Mouse (Mus musculus): Measurements from ENCODE around the gene Ints13. TPM values are rescaled to one million over a fixed set of nuclear protein-coding genes. Genes with fewer than 3 reads are reported as not detected.
A peak's percentile ranks its signal among the peaks of the same experiment; 100 is the strongest.
"Not testable (repeated sequence)": the region's sequence is repeated elsewhere in the genome, so short reads cannot be mapped to it uniquely, and the experiment has no call there.

Ints13 gene
- 95.9 and 100 TPM in 2 replicates for total RNA-seq (2017)

- ATAC-seq (ENCODE audit: extremely low read depth, insufficient number of reproducible peaks, low FRiP score, poor library complexity, severe bottlenecking) = peak; percentile 94
These were observed at the start of gene Ints13 for GRCm38 (mm10) chr6:146577310-146578109. Gene Ints13, minus strand, starts transcription at chr6:146577835.

GRCm38 (mm10) chr6:146616670-146617069 is 39.0 kb upstream of the Ints13 start:
- ATAC-seq (ENCODE audit: extremely low read depth, insufficient number of reproducible peaks, low FRiP score, poor library complexity, severe bottlenecking) = no peak

- no peak for ATAC-seq (ENCODE audit: extremely low read depth, insufficient number of reproducible peaks, low FRiP score, poor library complexity, severe bottlenecking)
These were observed 38.3 kb upstream of the Ints13 start for GRCm38 (mm10) chr6:146615891-146616290.

- ATAC-seq (ENCODE audit: extremely low read depth, insufficient number of reproducible peaks, low FRiP score, poor library complexity, severe bottlenecking) = no peak
These were observed 36.9 kb upstream of the Ints13 start for GRCm38 (mm10) chr6:146614541-146614940.

- ATAC-seq (ENCODE audit: extremely low read depth, insufficient number of reproducible peaks, low FRiP score, poor library complexity, severe bottlenecking) = no peak
These were observed 36.3 kb upstream of the Ints13 start for GRCm38 (mm10) chr6:146613907-146614306.

GRCm38 (mm10) chr6:146612736-146613135 is 35.1 kb upstream of the Ints13 start:
- ATAC-seq (ENCODE audit: extremely low read depth, insufficient number of reproducible peaks, low FRiP score, poor library complexity, severe bottlenecking) = no peak

- no peak for ATAC-seq (ENCODE audit: extremely low read depth, insufficient number of reproducible peaks, low FRiP score, poor library complexity, severe bottlenecking)
These were observed 34.3 kb upstream of the Ints13 start for GRCm38 (mm10) chr6:146611897-146612296.

GRCm38 (mm10) chr6:146611385-146611784 is 33.8 kb upstream of the Ints13 start:
- ATAC-seq (ENCODE audit: extremely low read depth, insufficient number of reproducible peaks, low FRiP score, poor library complexity, severe bottlenecking) = no peak

GRCm38 (mm10) chr6:146603651-146604050 is 26.0 kb upstream of the Ints13 start:
- ATAC-seq (ENCODE audit: extremely low read depth, insufficient number of reproducible peaks, low FRiP score, poor library complexity, severe bottlenecking) = no peak

GRCm38 (mm10) chr6:146602601-146603000 is 25.0 kb upstream of the Ints13 start:
- no peak for ATAC-seq (ENCODE audit: extremely low read depth, insufficient number of reproducible peaks, low FRiP score, poor library complexity, severe bottlenecking)

- ATAC-seq (ENCODE audit: extremely low read depth, insufficient number of reproducible peaks, low FRiP score, poor library complexity, severe bottlenecking) = no peak
These were observed 7.5 kb upstream of the Ints13 start for GRCm38 (mm10) chr6:146585134-146585533.

- no peak for ATAC-seq (ENCODE audit: extremely low read depth, insufficient number of reproducible peaks, low FRiP score, poor library complexity, severe bottlenecking)
These were observed 5.9 kb upstream of the Ints13 start for GRCm38 (mm10) chr6:146583366-146584046.

- no peak for ATAC-seq (ENCODE audit: extremely low read depth, insufficient number of reproducible peaks, low FRiP score, poor library complexity, severe bottlenecking)
These were observed 2.8 kb upstream of the Ints13 start for GRCm38 (mm10) chr6:146580381-146580926.

GRCm38 (mm10) chr6:146578586-146578985 is 951 bp upstream of the Ints13 start:
- ATAC-seq (ENCODE audit: extremely low read depth, insufficient number of reproducible peaks, low FRiP score, poor library complexity, severe bottlenecking) = no peak

GRCm38 (mm10) chr6:146578111-146578531 is 486 bp upstream of the Ints13 start:
- peak; percentile 36 for ATAC-seq (ENCODE audit: extremely low read depth, insufficient number of reproducible peaks, low FRiP score, poor library complexity, severe bottlenecking)

- ATAC-seq (ENCODE audit: extremely low read depth, insufficient number of reproducible peaks, low FRiP score, poor library complexity, severe bottlenecking) = no peak
These were observed 732 bp downstream of the Ints13 start, which contains the start of gene Fgfr1op2 for GRCm38 (mm10) chr6:146576903-146577302. Gene Fgfr1op2, plus strand, starts transcription at chr6:146577203.

GRCm38 (mm10) chr6:146572073-146572472 is 5.6 kb downstream of the Ints13 start:
- ATAC-seq (ENCODE audit: extremely low read depth, insufficient number of reproducible peaks, low FRiP score, poor library complexity, severe bottlenecking) = no peak

- not testable (repeated sequence) for ATAC-seq (ENCODE audit: extremely low read depth, insufficient number of reproducible peaks, low FRiP score, poor library complexity, severe bottlenecking)
These were observed 15.2 kb downstream of the Ints13 start for GRCm38 (mm10) chr6:146562461-146562860.

- no peak for ATAC-seq (ENCODE audit: extremely low read depth, insufficient number of reproducible peaks, low FRiP score, poor library complexity, severe bottlenecking)
These were observed 26.3 kb downstream of the Ints13 start for GRCm38 (mm10) chr6:146551326-146551725.

GRCm38 (mm10) chr6:146550421-146550820 is 27.2 kb downstream of the Ints13 start:
- no peak for ATAC-seq (ENCODE audit: extremely low read depth, insufficient number of reproducible peaks, low FRiP score, poor library complexity, severe bottlenecking)
